Mouse (Mus musculus): ENCODE results near the gene Romo1. TPM values are rescaled to one million over a fixed set of nuclear protein-coding genes. Genes with fewer than 3 reads are reported as not detected.

Romo1 gene
- polyA plus RNA-seq, 1 experiment from 2014 or later, result 217 TPM

DNA sequence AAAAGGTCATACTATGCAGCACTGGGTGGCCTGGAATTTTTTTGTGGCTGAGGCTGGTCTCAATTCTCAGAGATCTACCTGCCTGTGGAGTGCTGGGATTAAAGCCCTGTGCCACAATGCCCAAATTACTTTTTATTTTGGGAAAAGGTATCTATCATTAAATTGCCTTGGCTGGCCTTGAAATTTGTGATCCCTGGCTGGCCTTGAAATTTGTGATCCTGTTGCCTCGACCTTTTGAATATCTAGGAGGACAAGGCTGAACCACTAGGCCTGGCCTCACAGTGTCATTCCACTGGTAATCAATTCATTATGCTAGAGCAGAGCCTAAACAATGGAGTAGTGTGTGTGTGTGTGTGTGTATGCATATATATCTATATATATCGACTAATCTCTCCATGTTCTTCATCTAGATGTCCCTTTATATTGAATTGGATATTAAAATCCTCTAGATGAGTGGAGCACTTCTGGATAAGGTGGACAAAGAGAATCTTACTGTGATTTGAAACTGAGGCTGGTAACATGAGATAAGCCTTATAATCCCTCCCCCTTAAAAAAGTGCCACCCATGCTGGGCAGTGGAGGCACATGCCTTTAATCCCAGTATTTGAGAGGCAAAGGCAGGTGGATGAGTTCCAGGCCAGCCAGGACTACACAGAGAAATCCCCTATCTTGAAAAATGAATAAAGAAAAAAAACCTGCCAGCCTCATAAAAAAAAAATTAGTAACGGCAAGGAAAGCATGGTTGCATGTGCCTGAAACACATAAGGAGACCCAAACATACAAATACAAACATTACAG is 49.4 kb downstream of the Romo1 start:
- in situ Hi-C loops (cut with MboI; ENCODE audit: low pct_unique_long_range_greater_than_20kb), result no loop called here
- DNase-seq (ENCODE audit: low read depth, low spot score) (no peak), ATAC-seq (no peak)
- ChIA-PET POLR2A (no interaction called here), CTCF (no interaction called here)
- H3K27me3 ChIP-seq, result no peaks in the 10 kb centered on the region
- no peak for TF ChIP-seq CTCF (IDR thresholded peaks at IDR 0.05)

- in situ Hi-C loops (cut with MboI; ENCODE audit: low pct_unique_long_range_greater_than_20kb), result no loop called here
Measured at GRCm38 (mm10) chr2:156194571-156194970, 50.7 kb downstream of the Romo1 start.

More at GRCm38 (mm10) chr2:156194571-156194970, 50.7 kb downstream of the Romo1 start:
- ChIA-PET CTCF (interaction anchor here (1.3 kb wide), 1 partner anchor 14 kb away, joined by 4 read pairs; no protein-coding TSS in a partner anchor), POLR2A (no interaction called here)
- no peak for DNase-seq (ENCODE audit: low read depth, low spot score)
- ATAC-seq, result no peak
- H3K27me3 ChIP-seq, result no peaks in the 10 kb centered on the region
- no peak for TF ChIP-seq CTCF (IDR thresholded peaks at IDR 0.05)

Other genes starting within 250 kb of the Romo1 start
- 73.4 TPM for gene Uqcc1, start 213.7 kb upstream of the Romo1 start, polyA plus RNA-seq (2021)
- not detected for gene Gm15557, start 203.3 kb upstream of the Romo1 start, polyA plus RNA-seq (2021)
- gene Gdf5, start 198.7 kb upstream of the Romo1 start, polyA plus RNA-seq (2021), result 0.03 TPM
- gene Cep250, start 187.6 kb upstream of the Romo1 start, polyA plus RNA-seq (2021), result 40.2 TPM
- gene 6430550D23Rik, start 136.1 kb upstream of the Romo1 start, polyA plus RNA-seq (2021), result 3.4 TPM
- gene Ergic3, start 136.0 kb upstream of the Romo1 start, polyA plus RNA-seq (2021), result 232 TPM
- not detected for gene Fer1l4, start 91.1 kb upstream of the Romo1 start, polyA plus RNA-seq (2021)
- 2.0 TPM for gene Spag4, start 78.9 kb upstream of the Romo1 start, polyA plus RNA-seq (2021)
- gene Cpne1, start 32.1 kb upstream of the Romo1 start, polyA plus RNA-seq (2021), result 66.0 TPM
- 14.1 TPM for gene Rbm12, start 32.1 kb upstream of the Romo1 start, polyA plus RNA-seq (2021)
- gene Gm28036, start 16.9 kb upstream of the Romo1 start, polyA plus RNA-seq (2021), result 17.4 TPM
- 55.7 TPM for gene Nfs1, start 147 bp downstream of the Romo1 start, polyA plus RNA-seq (2021)
- gene Rbm39, start 36.2 kb downstream of the Romo1 start, polyA plus RNA-seq (2021), result 288 TPM
- gene Phf20, start 52.4 kb downstream of the Romo1 start, polyA plus RNA-seq (2021), result 37.6 TPM
- gene Cnbd2, start 168.3 kb downstream of the Romo1 start, polyA plus RNA-seq (2021), result 4.8 TPM
- 98.7 TPM for gene Scand1, start 168.7 kb downstream of the Romo1 start, polyA plus RNA-seq (2021)

Data from Patski (cell line).